Mouse (Mus musculus): Measurements from ENCODE around the gene Rnpepl1.

The Rnpepl1 gene

GRCm38 (mm10) chr1:92943219-92943989 is 32.8 kb downstream of the Rnpepl1 start:
- no peak for DNase-seq

DNA sequence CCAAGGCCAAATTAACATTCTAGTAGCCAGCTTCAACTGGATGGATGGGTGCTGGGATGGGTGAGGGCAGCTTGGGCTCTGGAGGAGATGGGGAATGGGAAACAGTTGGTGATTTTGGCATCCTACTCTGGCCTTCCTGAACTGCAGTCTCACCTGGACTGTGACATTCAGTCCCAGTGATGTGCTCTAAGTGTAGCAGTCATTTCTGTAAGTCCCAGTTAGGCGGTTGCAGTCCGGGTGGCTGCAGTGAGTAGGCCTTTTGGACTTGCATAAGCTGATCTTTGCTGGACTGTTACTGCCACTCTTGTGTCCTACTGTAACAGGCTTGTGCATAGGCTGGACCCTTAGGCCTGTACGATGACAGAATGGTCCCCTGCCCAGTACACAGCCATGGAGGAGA is 37.4 kb downstream of the Rnpepl1 start:
- no peak for DNase-seq

DNA sequence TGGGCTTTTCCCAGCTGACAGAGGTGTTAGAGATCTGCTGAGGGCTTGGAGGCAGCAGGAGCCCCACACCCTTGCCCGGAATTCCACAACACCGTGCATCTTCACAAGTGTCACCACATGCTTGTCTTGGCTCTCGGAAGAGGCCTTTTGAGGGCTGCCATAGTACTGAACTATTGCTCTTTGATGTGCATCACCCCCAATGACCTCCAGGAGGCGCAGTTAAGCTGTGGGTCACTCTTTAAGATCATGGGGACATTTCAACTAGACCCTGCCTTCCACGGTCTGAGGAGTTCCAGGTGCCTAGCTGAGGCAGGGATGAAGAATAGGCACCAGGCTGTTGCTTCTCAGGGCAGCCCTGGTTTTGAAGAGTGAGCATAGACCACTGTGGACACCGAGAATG is 38.8 kb downstream of the Rnpepl1 start:
- peak; percentile 41 to 47 for DNase-seq

GRCm38 (mm10) chr1:92950607-92951006 is 40.0 kb downstream of the Rnpepl1 start, which contains the start of gene Gpr35:
Gene Gpr35 (plus strand): TSS chr1:92950865.
- no peak for DNase-seq

DNA sequence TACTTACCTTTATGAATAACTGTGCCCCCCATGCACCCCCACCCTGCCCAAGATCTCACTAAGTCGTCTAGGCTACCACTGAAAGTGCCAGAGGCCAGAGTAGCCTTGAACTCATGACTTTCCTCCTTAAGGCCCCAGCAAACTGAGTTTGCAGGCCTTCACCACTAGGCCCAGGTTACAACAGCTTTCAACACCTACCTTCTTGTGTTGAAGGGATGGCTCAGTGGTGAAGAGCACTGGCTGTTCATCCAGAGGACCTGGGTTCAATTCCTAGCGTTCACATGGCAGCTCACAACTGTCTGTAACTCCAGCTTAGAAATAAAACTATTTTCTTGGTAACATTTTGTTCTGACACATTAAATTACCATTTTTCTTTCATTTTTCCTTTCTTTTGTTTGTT is 43.1 kb downstream of the Rnpepl1 start:
- DNase-seq = peak in 1 of 2 experiments; percentile 1

- peak; percentile 81 to 83 for DNase-seq
Observed at GRCm38 (mm10) chr1:92956571-92957335, 46.2 kb downstream of the Rnpepl1 start.

- DNase-seq = no peak
Observed at GRCm38 (mm10) chr1:92958999-92959398, 48.4 kb downstream of the Rnpepl1 start.

- DNase-seq = peak in 1 of 2 experiments; percentile 2
Observed at GRCm38 (mm10) chr1:92970791-92971190, 60.2 kb downstream of the Rnpepl1 start.

GRCm38 (mm10) chr1:92971879-92972795 is 61.6 kb downstream of the Rnpepl1 start:
- DNase-seq = peak in 1 of 2 experiments; percentile 0

GRCm38 (mm10) chr1:92972854-92973253 is 62.3 kb downstream of the Rnpepl1 start:
- DNase-seq = peak; percentile 65 to 69

Measured in cerebellum, postnatal 10 days (tissue).